Mouse (Mus musculus) limb, embryonic 14.5 days (tissue): Measurements from ENCODE around the gene Ccdc28b. TPM values are rescaled to one million over a fixed set of nuclear protein-coding genes. Genes with fewer than 3 reads are reported as not detected.
A peak's percentile ranks its signal among the peaks of the same experiment; 100 is the strongest.

Experiments
- ATAC-seq: fragments of 200-750 bp; cut with Nextera tagmentation; 2 replicates; pipeline ENCODE4 v1.8.0; 2017; ENCODE audit warnings: low read depth, moderate number of reproducible peaks, moderate TSS enrichment; ENCODE audit not compliant: low FRiP score
- DNase-seq: peaks from one replicate; pipeline ENCODE4 v3.0.0-alpha.2; 2015; ENCODE audit warnings: low spot score
- H3K27ac ChIP-seq: fragments of 300-500 bp; sonication (generic); replicated peaks from 2 replicates; pipeline ENCODE4 v1.5.1; 2014; ENCODE audit warnings: low read depth, mild to moderate bottlenecking, low read length, moderate library complexity, mixed read lengths
- H3K27me3 ChIP-seq: fragments of 300-500 bp; sonication (generic); 2 replicates; pipeline ENCODE4 v1.6.1; 2014; ENCODE audit warnings: low read length, mixed read lengths; ENCODE audit not compliant: control insufficient read depth, insufficient read depth
- H3K36me3 ChIP-seq: fragments of 300-500 bp; sonication (generic); 2 replicates; pipeline ENCODE4 v1.6.1; 2014; ENCODE audit warnings: mild to moderate bottlenecking, low read length, moderate library complexity, mixed read lengths; ENCODE audit not compliant: control insufficient read depth, insufficient read depth
- H3K4me1 ChIP-seq: fragments of 300-500 bp; sonication (generic); 2 replicates; pipeline ENCODE4 v1.6.1; 2014; ENCODE audit warnings: antibody characterized with exemption, low read length, mixed read lengths; ENCODE audit not compliant: control insufficient read depth, insufficient read depth
- H3K4me2 ChIP-seq: fragments of 300-500 bp; sonication (generic); replicated peaks from 2 replicates; pipeline ENCODE4 v1.6.1; 2014; ENCODE audit warnings: low read depth, mild to moderate bottlenecking, low read length, moderate library complexity; ENCODE audit not compliant: severe bottlenecking
- H3K4me3 ChIP-seq: fragments of 300-500 bp; sonication (generic); replicated peaks from 2 replicates; pipeline ENCODE4 v1.5.1; 2014; ENCODE audit warnings: low read length
- H3K9ac ChIP-seq: fragments of 300-500 bp; sonication (generic); 2 replicates; pipeline ENCODE4 v1.6.1; 2014; ENCODE audit warnings: mild to moderate bottlenecking, low read depth, low read length, moderate library complexity; ENCODE audit not compliant: severe bottlenecking
- H3K9me3 ChIP-seq: fragments of 300-500 bp; sonication (generic); 2 replicates; pipeline ENCODE4 v1.6.1; 2016; ENCODE audit warnings: low read length; ENCODE audit not compliant: control insufficient read depth
- POLR2A ChIP-seq: fragments of 200-500 bp; IDR thresholded peaks from 2 replicates; pipeline ENCODE4 v1.8.0; 2012; ENCODE audit warnings: inconsistent platforms, mild to moderate bottlenecking, moderate library complexity, borderline replicate concordance; ENCODE audit not compliant: insufficient read depth, insufficient read length; ENCODE audit errors: extremely low read depth
- WGBS: fragments of 180-500 bp; shearing (Covaris S2); extraction: QIAGEN DNeasy Blood & Tissue Kit; methylation state at CpG from one replicate; pipeline ENCODE4 v1.1.7; 2014; 5-methylcytosine and 5-hydroxymethylcytosine counted together
- polyA plus RNA-seq, 2 experiments: library from polyadenylated mRNA; depleted of rRNA in 1 of 2; stranded (reverse) in 1 of 2; unstranded in 1 of 2; fragments of >200 nt; fragmentation: Nextera tagmentation in 1 of 2; extraction: Ambion mirVana in 1 of 2; gene quantifications; 2 replicates each; pipeline versions ENCODE4 v1.2.1 to v1.2.3; 2012 to 2014

Gene Ccdc28b
- polyA plus RNA-seq, 2 experiments = 45.7 to 51.0 TPM

DNA sequence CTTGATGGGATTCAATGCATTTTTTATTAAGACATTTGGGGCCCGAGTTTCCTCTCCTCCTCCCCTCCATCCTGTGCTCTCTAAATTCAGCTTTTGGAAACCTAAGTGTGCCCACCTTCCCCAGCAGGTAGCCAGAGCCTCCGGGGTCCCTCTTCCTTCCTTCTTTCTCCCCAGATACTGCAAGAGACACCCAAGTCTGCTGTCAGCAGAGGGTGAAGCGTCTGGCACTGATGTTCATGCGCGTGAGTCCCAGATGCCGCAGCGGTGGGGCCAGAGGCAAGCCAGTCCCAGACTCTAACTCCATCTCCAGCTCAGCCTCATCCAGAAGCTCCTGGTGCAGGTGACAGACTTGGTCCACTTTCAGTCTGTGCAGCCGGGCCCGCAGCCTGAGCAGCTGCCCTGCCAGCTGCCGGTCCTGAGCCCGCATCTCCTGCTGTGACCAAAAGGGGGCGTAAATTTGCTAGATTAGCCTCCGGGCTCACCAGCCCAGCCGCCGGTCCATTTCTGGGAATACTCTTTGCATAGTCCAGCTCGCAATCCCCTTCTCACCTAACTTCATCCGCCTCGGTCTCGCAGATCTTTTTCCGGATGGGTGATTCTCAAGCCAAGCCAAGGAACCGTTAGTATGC is 46.8 kb downstream of the Ccdc28b start:
- Histone ChIP-seq H3K9me3 (no peaks in the 10 kb centered on the region), H3K36me3 (no peaks in the 10 kb centered on the region), H3K4me2 (0 out of 2 replicates have a peak overlapping the region, but pooled peaks have one; percentile 5), H3K27ac (no peak overlapping the region), H3K4me1 (no peaks in the 10 kb centered on the region; the same call in 1 of the 2 replicates), H3K9ac (no peak overlapping the region; the same call in 1 of the 2 replicates), H3K27me3 (no peaks in the 10 kb centered on the region), H3K4me3 (no peak overlapping the region)
- DNase-seq (peak; percentile 27), ATAC-seq (0 out of 2 replicates have a peak, but pooled peaks have one; percentile 55)
- no peak for TF ChIP-seq POLR2A
- 33% methylated on average over 21 of the region's 21 CpGs for WGBS

GRCm38 (mm10) chr4:129575171-129575844 is 48.4 kb downstream of the Ccdc28b start:
- Histone ChIP-seq H3K36me3 (no peaks in the 10 kb centered on the region), H3K4me2 (no peak overlapping the region), H3K27me3 (no peaks in the 10 kb centered on the region), H3K27ac (no peak overlapping the region), H3K4me3 (no peak overlapping the region), H3K9ac (0 out of 2 replicates have a peak overlapping the region, but pooled peaks have one; percentile 3), H3K9me3 (no peaks in the 10 kb centered on the region), H3K4me1 (no peaks in the 10 kb centered on the region; the same call in 1 of the 2 replicates)
- WGBS = 32% methylated on average over 7 of the region's 8 CpGs
- DNase-seq = no peak
- no peak for TF ChIP-seq POLR2A
- ATAC-seq = peak; percentile 60; the same call in 1 of the 2 replicates

GRCm38 (mm10) chr4:129573430-129573829 is 50.3 kb downstream of the Ccdc28b start, which contains the start of gene Lck:
Gene Lck (minus strand): TSS chr4:129573641.
- no peak within 1 kb of the TSS for H3K4me2 ChIP-seq
- H3K4me1 ChIP-seq = no peaks in the 10 kb centered on the region; the same call in 1 of the 2 replicates
- no peak within 1 kb of the TSS for H3K27ac ChIP-seq
- H3K27me3 ChIP-seq = no peaks in the 10 kb centered on the region
- no peaks in the 10 kb centered on the region for H3K9me3 ChIP-seq
- ATAC-seq (no peak), DNase-seq (no peak)
- H3K9ac ChIP-seq = no peak within 1 kb of the TSS
- WGBS = 89% methylated on average over 8 of the region's 8 CpGs
- no peaks in the 10 kb centered on the region for H3K36me3 ChIP-seq
- H3K4me3 ChIP-seq = no peak within 1 kb of the TSS
- no peak for TF ChIP-seq POLR2A

GRCm38 (mm10) chr4:129573093-129573370 is 50.7 kb downstream of the Ccdc28b start:
- Histone ChIP-seq H3K27ac (no peak overlapping the region), H3K9ac (no peak overlapping the region), H3K4me1 (no peaks in the 10 kb centered on the region; the same call in 1 of the 2 replicates), H3K27me3 (no peaks in the 10 kb centered on the region), H3K4me3 (no peak overlapping the region), H3K9me3 (no peaks in the 10 kb centered on the region), H3K4me2 (no peak overlapping the region), H3K36me3 (no peaks in the 10 kb centered on the region)
- ATAC-seq (no peak), DNase-seq (no peak)
- WGBS = 94% methylated on average over 4 of the region's 4 CpGs
- TF ChIP-seq POLR2A = no peak

DNA sequence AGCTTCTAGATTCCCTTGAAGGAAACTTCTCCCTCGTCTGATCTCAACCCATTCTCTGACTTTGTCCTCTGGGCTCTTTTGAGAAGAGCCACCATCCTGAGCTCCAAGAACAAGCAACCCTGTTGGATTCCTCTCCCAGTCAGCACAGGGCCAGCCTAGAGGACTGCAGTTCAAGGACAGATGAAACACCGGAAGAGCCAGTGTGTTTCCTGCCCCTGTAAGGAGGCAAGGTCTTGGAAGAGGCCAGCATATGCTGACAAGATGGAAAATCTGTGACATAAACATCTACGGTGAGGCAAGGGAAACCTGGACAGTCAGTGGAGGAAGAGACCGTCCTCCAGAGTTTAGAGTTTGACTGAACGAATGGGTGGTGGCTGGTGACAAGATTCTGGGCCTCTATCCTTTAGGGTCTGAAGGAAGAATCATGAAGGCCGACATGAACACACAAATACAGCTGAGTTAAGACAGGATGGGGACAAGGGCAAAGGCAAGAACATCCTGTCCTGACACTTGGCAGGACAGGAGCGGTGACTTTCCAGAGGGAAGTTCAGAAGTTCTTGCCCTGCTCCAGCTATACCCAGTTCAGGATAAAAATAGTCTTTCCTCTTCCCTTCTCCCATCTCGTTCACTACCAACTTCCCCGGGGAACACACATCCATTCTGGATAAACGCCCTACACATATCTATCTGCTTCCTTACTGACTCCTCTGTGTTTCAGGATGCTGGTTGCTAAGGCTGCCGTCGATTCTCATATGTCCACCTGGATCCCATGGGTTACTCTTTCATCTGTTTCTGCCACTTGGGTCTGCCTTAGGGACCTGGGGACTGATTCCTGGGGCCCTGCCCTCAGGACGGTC is 51.3 kb downstream of the Ccdc28b start:
- WGBS = 84% methylated on average over 13 of the region's 13 CpGs
- Histone ChIP-seq H3K9me3 (no peaks in the 10 kb centered on the region), H3K4me2 (no peak overlapping the region), H3K27ac (no peak overlapping the region), H3K9ac (no peak overlapping the region), H3K36me3 (no peaks in the 10 kb centered on the region), H3K4me3 (no peak overlapping the region), H3K27me3 (no peaks in the 10 kb centered on the region), H3K4me1 (no peaks in the 10 kb centered on the region; the same call in 1 of the 2 replicates)
- DNase-seq (no peak), ATAC-seq (no peak)
- TF ChIP-seq POLR2A = no peak
